Mouse (Mus musculus) forebrain, postnatal 0 days (tissue): ENCODE measurements around the gene Akap6. TPM values are rescaled to one million over a fixed set of nuclear protein-coding genes. Genes with fewer than 3 reads are reported as not detected.

Experiments used
- ATAC-seq: fragments of 200-750 bp; cut with Nextera tagmentation; 2 replicates; pipeline ENCODE4 v1.8.0; 2017; ENCODE audit warnings: mild to moderate bottlenecking, moderate library complexity
- DNase-seq: peaks from one replicate; pipeline ENCODE4 v3.0.0-alpha.2; 2015
- H3K27ac ChIP-seq: fragments of 300-500 bp; sonication (generic); 2 replicates; pipeline ENCODE4 v1.5.1; 2014; ENCODE audit warnings: low read depth, mild to moderate bottlenecking, antibody characterized with exemption, low read length, moderate library complexity, mixed read lengths
- H3K27me3 ChIP-seq: fragments of 300-500 bp; sonication (generic); 2 replicates; pipeline ENCODE4 v1.6.1; 2014; ENCODE audit warnings: mild to moderate bottlenecking, low read length, mixed read lengths; ENCODE audit not compliant: insufficient read depth
- H3K36me3 ChIP-seq: fragments of 300-500 bp; sonication (generic); 2 replicates; pipeline ENCODE4 v1.6.1; 2014; ENCODE audit warnings: mild to moderate bottlenecking, moderate library complexity; ENCODE audit not compliant: insufficient read depth
- H3K4me1 ChIP-seq: fragments of 300-500 bp; sonication (generic); 2 replicates; pipeline ENCODE4 v1.6.1; 2014; ENCODE audit warnings: antibody characterized with exemption; ENCODE audit not compliant: insufficient read depth
- H3K4me2 ChIP-seq: fragments of 300-500 bp; sonication (generic); 2 replicates; pipeline ENCODE4 v1.6.1; 2014; ENCODE audit warnings: low read depth, mild to moderate bottlenecking, moderate library complexity
- H3K4me3 ChIP-seq: fragments of 300-500 bp; sonication (generic); 2 replicates; pipeline ENCODE4 v1.5.1; 2014; ENCODE audit warnings: low read depth, low read length, mixed read lengths
- H3K9ac ChIP-seq: fragments of 300-500 bp; sonication (generic); 2 replicates; pipeline ENCODE4 v1.6.1; 2014; ENCODE audit warnings: mild to moderate bottlenecking
- H3K9me3 ChIP-seq: fragments of 300-500 bp; sonication (generic); 2 replicates; pipeline ENCODE4 v1.6.1; 2016; ENCODE audit warnings: low read length
- CTCF ChIP-seq: sonication (generic); IDR thresholded peaks from 2 replicates; pipeline ENCODE4 v1.5.1; 2016; ENCODE audit warnings: antibody characterized with exemption, control low read depth, low read depth
- WGBS: fragments of 180-500 bp; shearing (Covaris S2); extraction: QIAGEN DNeasy Blood & Tissue Kit; methylation state at CpG from one replicate; pipeline ENCODE4 v1.1.7; 2014; 5-methylcytosine and 5-hydroxymethylcytosine counted together
- polyA plus RNA-seq: library from polyadenylated mRNA; unstranded; fragments of >200 nt; fragmentation: Nextera tagmentation; extraction: Ambion mirVana; gene quantifications from 2 replicates; pipeline ENCODE4 v1.2.1, GENCODE M21; 2015
- total RNA-seq: library from RNA; depleted of rRNA; stranded (reverse); fragments of >200 nt; gene quantifications from 2 replicates; pipeline ENCODE4 v1.2.3, GENCODE M21; 2014

Akap6 gene
- total and polyA plus RNA-seq, 2 experiments from 2014 or later = 14.4 to 68.9 TPM

GRCm38 (mm10) chr12:52848519-52848855 is 149.3 kb downstream of the Akap6 start:
- Histone ChIP-seq H3K27me3 (no peaks in the 10 kb centered on the region), H3K36me3 (no peaks in the 10 kb centered on the region), H3K9ac (no peak overlapping the region), H3K9me3 (no peaks in the 10 kb centered on the region), H3K4me1 (no peaks in the 10 kb centered on the region), H3K27ac (no peak overlapping the region), H3K4me3 (no peak overlapping the region), H3K4me2 (no peak overlapping the region)
- no peak for DNase-seq
- no peak for TF ChIP-seq CTCF
- ATAC-seq = peak; percentile 12; the same call in 1 of the 2 replicates
- WGBS = 67% methylated on average over 7 of the region's 7 CpGs

GRCm38 (mm10) chr12:52849297-52849696 is 150.1 kb downstream of the Akap6 start:
- ATAC-seq = no peak
- Histone ChIP-seq H3K9me3 (no peaks in the 10 kb centered on the region), H3K27ac (no peak overlapping the region), H3K9ac (no peak overlapping the region), H3K36me3 (no peaks in the 10 kb centered on the region), H3K4me1 (no peaks in the 10 kb centered on the region), H3K4me2 (no peak overlapping the region), H3K27me3 (no peaks in the 10 kb centered on the region), H3K4me3 (no peak overlapping the region)
- no peak for DNase-seq
- TF ChIP-seq CTCF = no peak
- WGBS = 79% methylated on average over 4 of the region's 4 CpGs

- H3K27ac ChIP-seq = no peak overlapping the region
- H3K4me1 ChIP-seq = no peaks in the 10 kb centered on the region
- ATAC-seq (no peak), DNase-seq (no peak)
- H3K9me3 ChIP-seq = no peaks in the 10 kb centered on the region
- no peak overlapping the region for H3K4me3 ChIP-seq
- WGBS = 29% methylated on average over 7 of the region's 7 CpGs
- H3K36me3 ChIP-seq = no peaks in the 10 kb centered on the region
- 0 out of 2 replicates have a peak, but pooled peaks have one; percentile 6 for TF ChIP-seq CTCF
- no peak overlapping the region for H3K9ac ChIP-seq
- H3K4me2 ChIP-seq = no peak overlapping the region
- no peaks in the 10 kb centered on the region for H3K27me3 ChIP-seq
These were observed 151.3 kb downstream of the Akap6 start for GRCm38 (mm10) chr12:52850332-52851036.

GRCm38 (mm10) chr12:52851221-52851620 is 152.0 kb downstream of the Akap6 start:
- Histone ChIP-seq H3K27me3 (no peaks in the 10 kb centered on the region), H3K9me3 (no peaks in the 10 kb centered on the region), H3K36me3 (no peaks in the 10 kb centered on the region), H3K9ac (no peak overlapping the region), H3K27ac (no peak overlapping the region), H3K4me2 (no peak overlapping the region), H3K4me3 (no peak overlapping the region), H3K4me1 (no peaks in the 10 kb centered on the region)
- DNase-seq (no peak), ATAC-seq (no peak)
- 79% methylated on average over 5 of the region's 5 CpGs for whole genome bisulfite sequencing
- no peak for TF ChIP-seq CTCF

GRCm38 (mm10) chr12:52854236-52854679 is 155.1 kb downstream of the Akap6 start:
- H3K4me1 ChIP-seq = no peaks in the 10 kb centered on the region
- DNase-seq (no peak), ATAC-seq (peak; percentile 38; the same call in 1 of the 2 replicates)
- H3K27ac ChIP-seq = no peak overlapping the region
- H3K36me3 ChIP-seq = no peaks in the 10 kb centered on the region
- no peak overlapping the region for H3K4me3 ChIP-seq
- WGBS = 52% methylated on average over 7 of the region's 7 CpGs
- TF ChIP-seq CTCF = no peak
- H3K27me3 ChIP-seq = no peaks in the 10 kb centered on the region
- no peak overlapping the region for H3K4me2 ChIP-seq
- no peak overlapping the region for H3K9ac ChIP-seq
- no peaks in the 10 kb centered on the region for H3K9me3 ChIP-seq

- Histone ChIP-seq H3K27me3 (no peaks in the 10 kb centered on the region), H3K4me2 (no peak overlapping the region), H3K4me1 (no peaks in the 10 kb centered on the region), H3K27ac (no peak overlapping the region), H3K9me3 (no peaks in the 10 kb centered on the region), H3K36me3 (no peaks in the 10 kb centered on the region), H3K4me3 (no peak overlapping the region), H3K9ac (no peak overlapping the region)
- TF ChIP-seq CTCF = no peak
- 79% methylated on average over 1 of the region's 1 CpGs for WGBS
- ATAC-seq (no peak), DNase-seq (no peak)
These were observed 156.9 kb downstream of the Akap6 start for GRCm38 (mm10) chr12:52856104-52856503.

- no peak overlapping the region for H3K4me3 ChIP-seq
- no peak for TF ChIP-seq CTCF
- H3K27ac ChIP-seq = no peak overlapping the region
- DNase-seq = no peak
- no peaks in the 10 kb centered on the region for H3K36me3 ChIP-seq
- no peak overlapping the region for H3K9ac ChIP-seq
- ATAC-seq = no peak
- H3K27me3 ChIP-seq = no peaks in the 10 kb centered on the region
- no peak overlapping the region for H3K4me2 ChIP-seq
- H3K4me1 ChIP-seq = 0 out of 2 replicates have a peak, but pooled peaks cover 7% of the 10 kb centered on the region
- no peaks in the 10 kb centered on the region for H3K9me3 ChIP-seq
- 91% methylated on average over 4 of the region's 4 CpGs for WGBS
These were observed 158.1 kb downstream of the Akap6 start for GRCm38 (mm10) chr12:52857306-52857705.
